ENCODE assay signal across 9 mouse cellular contexts in genomic region chr2:120643836-120644235, GRCm38 (mm10). TPM values are rescaled to one million over a fixed set of nuclear protein-coding genes. Genes with fewer than 3 reads are reported as not detected.
DNase-seq lines count a peak whose midpoint lies in the region; ATAC-seq and TF ChIP-seq lines count a peak whose summit lies in the region.
"Had no signal": no experiment of that assay in that cellular context is flagged by ENCODE, and none has a peak within 500 bp of the region (broad histone marks: within the 10 kb centered on the region; RNA-seq: fewer than 3 reads in every experiment).

No protein-coding gene starts in this region.

- H3K4me1 ChIP-seq in forebrain, embryonic 16.5 days (replicated peaks; ENCODE audit: control insufficient read depth, insufficient read depth, low read length): peaks cover 6% of the 10 kb centered on the region
- no peaks in the 10 kb centered on the region for H3K4me1 ChIP-seq in forebrain, embryonic 13.5 days
- H3K4me1 ChIP-seq in midbrain, postnatal 0 days (ENCODE audit: insufficient read depth, low read length): no peaks in the 10 kb centered on the region
- 0 out of 2 replicates have a peak, but pooled peaks cover 3% of the 10 kb centered on the region for H3K4me1 ChIP-seq in midbrain, embryonic 10.5 days
- no peaks in the 10 kb centered on the region for H3K4me1 ChIP-seq in hindbrain, postnatal 0 days (ENCODE audit: insufficient read depth, low read length)
- H3K4me1 ChIP-seq in liver, embryonic 11.5 days (replicated peaks; ENCODE audit: control insufficient read depth, insufficient read depth, low read length): no peaks in the 10 kb centered on the region

- ATAC-seq in forebrain, embryonic 16.5 days: peak; percentile 80
- ATAC-seq in forebrain, embryonic 13.5 days: no peak
- no peak for ATAC-seq in midbrain, postnatal 0 days (ENCODE audit: low FRiP score)
- ATAC-seq in hindbrain, postnatal 0 days: peak; percentile 83
- no peak for ATAC-seq in CD4-positive, CD25-positive, alpha-beta regulatory T cell, adult 4 months
- no peak for ATAC-seq in liver, embryonic 11.5 days (replicated peaks; ENCODE audit: low FRiP score)

- H3K4me3 ChIP-seq in forebrain, embryonic 16.5 days (replicated peaks; ENCODE audit: low read length): no peak overlapping the region
- no peak overlapping the region for H3K4me3 ChIP-seq in forebrain, embryonic 13.5 days
- no peak overlapping the region for H3K4me3 ChIP-seq in midbrain, postnatal 0 days (ENCODE audit: low read depth, low read length)
- H3K4me3 ChIP-seq in midbrain, embryonic 10.5 days: no peak overlapping the region
- no peak overlapping the region for H3K4me3 ChIP-seq in hindbrain, postnatal 0 days (ENCODE audit: low read length)
- no peak overlapping the region for H3K4me3 ChIP-seq in liver, embryonic 11.5 days (ENCODE audit: low read depth, low read length)

- no peak overlapping the region for H3K27ac ChIP-seq in forebrain, embryonic 16.5 days (ENCODE audit: low read length)
- H3K27ac ChIP-seq in forebrain, embryonic 13.5 days: no peak overlapping the region
- H3K27ac ChIP-seq in midbrain, postnatal 0 days (ENCODE audit: low read depth, low read length): peak overlapping the region; percentile 4; the same call in 1 of the 2 replicates
- H3K27ac ChIP-seq in midbrain, embryonic 10.5 days (replicated peaks): no peak overlapping the region
- H3K27ac ChIP-seq in hindbrain, postnatal 0 days: peak overlapping the region; percentile 51
- H3K27ac ChIP-seq in liver, embryonic 11.5 days (ENCODE audit: low read depth, low read length): no peak overlapping the region

- H3K27me3 ChIP-seq in forebrain, embryonic 16.5 days (replicated peaks; ENCODE audit: control insufficient read depth, insufficient read depth, low read length): no peaks in the 10 kb centered on the region
- no peaks in the 10 kb centered on the region for H3K27me3 ChIP-seq in forebrain, embryonic 13.5 days
- no peaks in the 10 kb centered on the region for H3K27me3 ChIP-seq in midbrain, postnatal 0 days (ENCODE audit: insufficient read depth, low read length)
- no peaks in the 10 kb centered on the region for H3K27me3 ChIP-seq in midbrain, embryonic 10.5 days (ENCODE audit: low read depth, poor library complexity, severe bottlenecking)
- no peaks in the 10 kb centered on the region for H3K27me3 ChIP-seq in hindbrain, postnatal 0 days (ENCODE audit: insufficient read depth, low read length)
- no peaks in the 10 kb centered on the region for H3K27me3 ChIP-seq in liver, embryonic 11.5 days (replicated peaks; ENCODE audit: control insufficient read depth, insufficient read depth, low read length)

- 21% methylated on average over 7 of the region's 7 CpGs for WGBS in forebrain, embryonic 16.5 days
- 42% methylated on average over 7 of the region's 7 CpGs for WGBS in forebrain, embryonic 13.5 days
- 45% methylated on average over 7 of the region's 7 CpGs for WGBS in midbrain, postnatal 0 days
- 83% methylated on average over 7 of the region's 7 CpGs for WGBS in midbrain, embryonic 10.5 days
- 42% methylated on average over 7 of the region's 7 CpGs for WGBS in hindbrain, postnatal 0 days
- 86% methylated on average over 7 of the region's 7 CpGs for WGBS in liver, embryonic 11.5 days

- no peak overlapping the region for H3K4me2 ChIP-seq in forebrain, embryonic 16.5 days (ENCODE audit: low read length)
- no peak overlapping the region for H3K4me2 ChIP-seq in forebrain, embryonic 13.5 days
- no peak overlapping the region for H3K4me2 ChIP-seq in midbrain, postnatal 0 days (ENCODE audit: low read depth, low read length, poor library complexity, severe bottlenecking)
- H3K4me2 ChIP-seq in hindbrain, postnatal 0 days (ENCODE audit: low read depth, low read length): no peak overlapping the region
- H3K4me2 ChIP-seq in liver, embryonic 11.5 days: no peak overlapping the region

- H3K9me3 ChIP-seq in forebrain, embryonic 16.5 days (ENCODE audit: control insufficient read depth, low read length): no peaks in the 10 kb centered on the region
- no peaks in the 10 kb centered on the region for H3K9me3 ChIP-seq in forebrain, embryonic 13.5 days (replicated peaks)
- H3K9me3 ChIP-seq in midbrain, postnatal 0 days (ENCODE audit: low read length): no peaks in the 10 kb centered on the region
- H3K9me3 ChIP-seq in midbrain, embryonic 10.5 days (replicated peaks): no peaks in the 10 kb centered on the region
- no peaks in the 10 kb centered on the region for H3K9me3 ChIP-seq in hindbrain, postnatal 0 days (ENCODE audit: low read length)
- H3K9me3 ChIP-seq in liver, embryonic 11.5 days (ENCODE audit: control insufficient read depth, low read length): no peaks in the 10 kb centered on the region

- TF ChIP-seq CTCF in midbrain, postnatal 0 days (IDR thresholded peaks at IDR 0.05): no peak
- no peak for TF ChIP-seq CTCF in hindbrain, postnatal 0 days (IDR thresholded peaks at IDR 0.05; ENCODE audit: low read depth)

- no peaks in the 10 kb centered on the region for H3K36me3 ChIP-seq in forebrain, embryonic 16.5 days (ENCODE audit: control insufficient read depth, insufficient read depth)
- no peaks in the 10 kb centered on the region for H3K36me3 ChIP-seq in forebrain, embryonic 13.5 days (ENCODE audit: poor library complexity, severe bottlenecking)
- H3K36me3 ChIP-seq in midbrain, postnatal 0 days (ENCODE audit: insufficient read depth, low read length): no peaks in the 10 kb centered on the region
- H3K36me3 ChIP-seq in midbrain, embryonic 10.5 days: peaks cover 6% of the 10 kb centered on the region; the same call in 1 of the 2 replicates
- no peaks in the 10 kb centered on the region for H3K36me3 ChIP-seq in hindbrain, postnatal 0 days (ENCODE audit: insufficient read depth, low read length)
- H3K36me3 ChIP-seq in liver, embryonic 11.5 days (ENCODE audit: control insufficient read depth, insufficient read depth, low read length): no peaks in the 10 kb centered on the region

- peak; percentile 73 for DNase-seq in midbrain, postnatal 0 days (ENCODE audit: low spot score)
- no peak for DNase-seq in midbrain, embryonic 10.5 days (ENCODE audit: low spot score)
- DNase-seq in hindbrain, postnatal 0 days (ENCODE audit: low spot score): peak; percentile 72
- peak; percentile 68 for DNase-seq in testis, postnatal 10 days (ENCODE audit: low spot score)
- DNase-seq in liver, embryonic 11.5 days (ENCODE audit: low spot score): no peak
- DNase-seq: adrenal gland, postnatal 36 days had no signal

- H3K9ac ChIP-seq in forebrain, embryonic 16.5 days (replicated peaks; ENCODE audit: low read depth, low read length): no peak overlapping the region
- H3K9ac ChIP-seq in forebrain, embryonic 13.5 days: no peak overlapping the region
- H3K9ac ChIP-seq in midbrain, postnatal 0 days (replicated peaks; ENCODE audit: low read length, poor library complexity, severe bottlenecking): no peak overlapping the region
- no peak overlapping the region for H3K9ac ChIP-seq in hindbrain, postnatal 0 days (replicated peaks; ENCODE audit: low read length)
- H3K9ac ChIP-seq in liver, embryonic 11.5 days (ENCODE audit: low read depth, low read length): no peak overlapping the region

RNA-seq across cellular contexts. Expression of gene Stard9, which starts 14.9 kb away (rescaled TPM):
- 3.2 and 4.2 TPM in 2 replicates for polyA plus RNA-seq in forebrain, embryonic 16.5 days (2015; fragmentation: Nextera tagmentation; extraction: Ambion mirVana)
- 3.1 and 3.8 TPM in 2 replicates for polyA plus RNA-seq in forebrain, embryonic 13.5 days (2015; fragmentation: Nextera tagmentation; extraction: Ambion mirVana)
- 10.6 and 11.4 TPM in 2 replicates for total RNA-seq in midbrain, postnatal 0 days (2014; rRNA removed)
- polyA plus RNA-seq in midbrain, postnatal 0 days (2015; fragmentation: Nextera tagmentation; extraction: Ambion mirVana): 1.6 and 2.4 TPM in 2 replicates
- polyA plus RNA-seq in midbrain, embryonic 10.5 days (2016; fragmentation: Nextera tagmentation; extraction: Ambion mirVana): 2.1 and 2.2 TPM in 2 replicates
- total RNA-seq in hindbrain, postnatal 0 days (2014; rRNA removed): 14.2 and 18.5 TPM in 2 replicates
- polyA plus RNA-seq in hindbrain, postnatal 0 days (2015; fragmentation: Nextera tagmentation; extraction: Ambion mirVana): 3.1 TPM in 2 replicates
- under 1 TPM; 0.48 to 0.59 TPM for polyA plus RNA-seq in CD4-positive, CD25-positive, alpha-beta regulatory T cell, adult 4 months (2017; shearing (Covaris generic))
- 3.0 and 3.5 TPM in 2 replicates for polyA plus RNA-seq in liver, embryonic 11.5 days (2014; fragmentation: Nextera tagmentation; extraction: Ambion mirVana)

RNA-seq across cellular contexts. Expression of gene Lrrc57, which starts 34.5 kb away (rescaled TPM):
- 38.9 and 45.0 TPM in 2 replicates for polyA plus RNA-seq in forebrain, embryonic 16.5 days (2015; fragmentation: Nextera tagmentation; extraction: Ambion mirVana)
- 34.5 and 37.2 TPM in 2 replicates for polyA plus RNA-seq in forebrain, embryonic 13.5 days (2015; fragmentation: Nextera tagmentation; extraction: Ambion mirVana)
- 30.3 and 44.9 TPM in 2 replicates for total RNA-seq in midbrain, postnatal 0 days (2014; rRNA removed)
- polyA plus RNA-seq in midbrain, postnatal 0 days (2015; fragmentation: Nextera tagmentation; extraction: Ambion mirVana): 22.4 and 22.7 TPM in 2 replicates
- polyA plus RNA-seq in midbrain, embryonic 10.5 days (2016; fragmentation: Nextera tagmentation; extraction: Ambion mirVana): 31.1 and 33.7 TPM in 2 replicates
- 26.2 and 39.5 TPM in 2 replicates for total RNA-seq in hindbrain, postnatal 0 days (2014; rRNA removed)
- polyA plus RNA-seq in hindbrain, postnatal 0 days (2015; fragmentation: Nextera tagmentation; extraction: Ambion mirVana): 26.6 and 28.4 TPM in 2 replicates
- 10 to 100 TPM; 33.0 to 37.2 TPM for polyA plus RNA-seq in CD4-positive, CD25-positive, alpha-beta regulatory T cell, adult 4 months (2017; shearing (Covaris generic))
- polyA plus RNA-seq in liver, embryonic 11.5 days (2014; fragmentation: Nextera tagmentation; extraction: Ambion mirVana): 17.2 and 24.2 TPM in 2 replicates

RNA-seq across cellular contexts. Expression of gene Haus2, which starts 34.7 kb away (rescaled TPM):
- 28.5 and 32.0 TPM in 2 replicates for polyA plus RNA-seq in forebrain, embryonic 16.5 days (2015; fragmentation: Nextera tagmentation; extraction: Ambion mirVana)
- 33.5 and 38.4 TPM in 2 replicates for polyA plus RNA-seq in forebrain, embryonic 13.5 days (2015; fragmentation: Nextera tagmentation; extraction: Ambion mirVana)
- total RNA-seq in midbrain, postnatal 0 days (2014; rRNA removed): 24.8 and 34.7 TPM in 2 replicates
- polyA plus RNA-seq in midbrain, postnatal 0 days (2015; fragmentation: Nextera tagmentation; extraction: Ambion mirVana): 29.3 and 32.2 TPM in 2 replicates
- 41.0 and 41.6 TPM in 2 replicates for polyA plus RNA-seq in midbrain, embryonic 10.5 days (2016; fragmentation: Nextera tagmentation; extraction: Ambion mirVana)
- total RNA-seq in hindbrain, postnatal 0 days (2014; rRNA removed): 21.2 and 22.7 TPM in 2 replicates
- polyA plus RNA-seq in hindbrain, postnatal 0 days (2015; fragmentation: Nextera tagmentation; extraction: Ambion mirVana): 36.4 and 37.2 TPM in 2 replicates
- polyA plus RNA-seq in CD4-positive, CD25-positive, alpha-beta regulatory T cell, adult 4 months (2017; shearing (Covaris generic)): 10 to 100 TPM; 14.1 to 22.1 TPM
- polyA plus RNA-seq in liver, embryonic 11.5 days (2014; fragmentation: Nextera tagmentation; extraction: Ambion mirVana): 30.6 and 31.2 TPM in 2 replicates

Comparison
In these comparisons a context has a peak if more than half of its experiments do, and no peak if none do; other contexts are left out.
1. ATAC-seq: peak in forebrain, embryonic 16.5 days (single experiment) and hindbrain, postnatal 0 days (single experiment); none in forebrain, embryonic 13.5 days (single experiment), midbrain, postnatal 0 days (single experiment), CD4-positive, CD25-positive, alpha-beta regulatory T cell, adult 4 months (single experiment) and liver, embryonic 11.5 days (single experiment).
2. H3K27ac ChIP-seq: peak in midbrain, postnatal 0 days (single experiment) and hindbrain, postnatal 0 days (single experiment); none in forebrain, embryonic 16.5 days (single experiment), forebrain, embryonic 13.5 days (single experiment), midbrain, embryonic 10.5 days (single experiment) and liver, embryonic 11.5 days (single experiment).
3. DNase-seq: peak in midbrain, postnatal 0 days (single experiment), hindbrain, postnatal 0 days (single experiment) and testis, postnatal 10 days (single experiment); none in midbrain, embryonic 10.5 days (single experiment) and liver, embryonic 11.5 days (single experiment).